Mouse (Mus musculus) gastrocnemius, postnatal 25 days (tissue): ENCODE measurements around the gene Arhgef17. TPM values are rescaled to one million over a fixed set of nuclear protein-coding genes. Genes with fewer than 3 reads are reported as not detected.

Experiments
- DNase-seq: peaks from one replicate; pipeline ENCODE4 v3.0.0; 2022
- total RNA-seq, 2 experiments: library from RNA; stranded (reverse); gene quantifications; 1 replicate in 1 of 2; 2 replicates in 1 of 2; pipeline ENCODE4 v1.2.3; 2021

The Arhgef17 gene
- total RNA-seq, 2 experiments from 2014 or later: 16.4 to 20.8 TPM

DNA sequence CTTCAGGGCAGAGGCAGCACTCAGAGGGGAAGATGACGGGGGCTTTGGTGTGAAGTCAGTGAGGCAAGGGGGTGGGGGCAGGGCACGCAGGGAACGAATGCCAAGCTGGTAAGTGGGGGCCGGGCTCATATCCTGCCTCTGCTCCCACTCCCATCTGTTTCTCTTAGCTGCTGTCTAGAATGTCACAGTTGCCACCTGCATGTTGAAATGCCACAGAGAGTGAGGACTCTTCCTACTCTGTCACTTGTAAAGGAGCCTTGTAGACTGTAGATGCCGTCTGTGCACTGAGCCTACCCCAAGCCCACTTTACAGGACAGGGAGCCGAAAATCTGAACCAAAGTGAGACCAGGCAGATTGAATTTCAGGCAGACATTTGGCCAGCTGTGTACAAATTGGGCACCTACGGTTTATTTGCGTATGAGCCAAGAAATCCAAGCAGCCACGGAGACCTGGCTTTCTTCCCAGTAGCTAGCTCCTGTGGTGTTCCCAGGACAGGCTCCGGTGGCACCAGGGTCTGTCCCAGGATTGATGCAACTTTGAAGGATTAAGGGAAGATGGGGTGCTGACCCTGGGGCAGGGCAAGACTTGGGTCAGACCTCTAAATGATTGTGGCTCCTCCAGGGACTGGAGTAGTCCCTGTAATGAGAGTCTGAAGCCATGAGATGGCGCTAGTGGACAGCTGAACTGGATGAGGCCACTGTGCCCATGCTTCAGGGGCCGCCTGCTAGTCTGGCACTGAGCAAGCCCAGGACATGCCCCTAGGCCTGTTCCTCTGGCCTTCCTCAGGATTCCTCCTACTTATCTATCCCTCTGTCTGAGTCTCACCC, 11.1 kb upstream of the Arhgef17 start:
- no peak for DNase-seq

DNA sequence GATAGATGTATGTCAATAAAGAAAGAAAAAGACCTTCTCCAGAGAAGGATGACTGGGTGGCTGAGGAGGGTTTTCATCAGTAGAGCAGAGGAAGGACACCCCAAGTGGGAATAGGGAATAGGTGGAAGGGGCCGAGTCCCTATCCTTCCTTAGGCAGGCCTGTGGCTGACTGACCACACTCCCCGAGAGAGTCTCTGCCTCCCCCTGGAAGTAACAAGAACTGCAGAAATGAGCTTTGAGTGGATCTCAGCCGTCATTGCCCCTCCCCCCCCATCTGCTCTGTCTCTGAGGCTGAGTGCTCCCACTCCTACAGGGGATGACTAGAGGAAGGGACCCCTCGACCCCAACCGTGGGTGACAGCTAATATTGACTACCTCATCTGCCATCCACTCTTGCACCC, 9.3 kb upstream of the Arhgef17 start:
- no peak for DNase-seq

DNA sequence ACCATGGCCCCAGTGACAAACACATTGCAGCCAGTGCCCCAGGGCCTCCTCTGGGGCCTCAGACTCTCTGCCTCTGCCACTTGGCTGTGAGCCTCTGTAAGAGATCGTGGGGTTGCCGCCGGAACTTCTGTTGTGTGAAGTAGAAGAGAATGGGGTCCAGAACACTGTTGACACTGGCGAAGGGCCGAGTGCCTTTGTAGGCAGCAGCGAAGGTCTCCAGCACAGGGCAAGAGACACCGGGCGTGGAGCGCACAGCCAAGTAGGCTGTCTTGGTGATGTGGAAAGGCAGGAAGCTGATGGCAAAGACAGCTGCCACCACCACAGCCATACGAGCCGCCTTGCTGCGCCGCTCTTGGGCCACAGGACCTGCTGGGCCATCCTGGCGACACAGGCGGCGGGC, 6.2 kb upstream of the Arhgef17 start:
- DNase-seq: no peak

DNA sequence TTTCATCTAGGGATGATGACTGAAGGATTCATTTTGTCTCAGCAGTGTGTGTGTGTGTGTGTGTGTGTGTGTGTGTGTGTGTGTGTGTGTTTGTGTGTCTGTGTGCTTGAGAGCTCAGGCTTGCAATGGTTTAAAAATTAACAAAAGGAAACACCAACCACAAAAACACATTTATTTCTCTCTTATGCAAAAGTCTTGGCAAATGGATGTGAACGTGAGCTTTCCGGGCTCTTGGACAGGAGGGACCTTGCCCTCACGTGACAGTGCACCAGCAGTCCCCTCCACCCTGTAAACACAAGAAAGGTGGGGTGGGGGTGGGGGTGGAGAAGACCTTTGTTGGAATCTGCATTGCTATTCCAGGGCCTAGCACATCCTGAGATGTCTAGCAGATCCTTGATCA, 5.6 kb upstream of the Arhgef17 start:
- no peak for DNase-seq

DNA sequence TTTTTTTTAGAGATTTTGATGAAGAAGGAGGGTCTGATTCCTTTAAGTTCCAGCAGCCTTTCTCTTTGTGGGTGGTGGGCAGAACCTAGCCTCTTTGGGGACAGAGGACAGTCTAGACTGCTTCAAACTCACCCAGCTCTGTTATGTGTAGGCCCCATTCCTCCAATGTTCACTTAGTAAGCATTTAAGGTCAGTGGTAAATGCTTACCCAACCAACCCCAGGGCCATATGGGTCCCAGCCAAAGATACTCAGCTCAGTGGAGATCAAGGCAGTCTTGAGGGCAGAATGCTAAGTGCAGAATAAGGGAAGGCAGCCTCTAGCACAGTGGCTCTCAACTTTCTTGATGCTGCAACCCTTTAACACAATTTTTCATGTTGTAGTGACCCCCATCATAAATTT, 1.6 kb upstream of the Arhgef17 start:
- DNase-seq: no peak

DNA sequence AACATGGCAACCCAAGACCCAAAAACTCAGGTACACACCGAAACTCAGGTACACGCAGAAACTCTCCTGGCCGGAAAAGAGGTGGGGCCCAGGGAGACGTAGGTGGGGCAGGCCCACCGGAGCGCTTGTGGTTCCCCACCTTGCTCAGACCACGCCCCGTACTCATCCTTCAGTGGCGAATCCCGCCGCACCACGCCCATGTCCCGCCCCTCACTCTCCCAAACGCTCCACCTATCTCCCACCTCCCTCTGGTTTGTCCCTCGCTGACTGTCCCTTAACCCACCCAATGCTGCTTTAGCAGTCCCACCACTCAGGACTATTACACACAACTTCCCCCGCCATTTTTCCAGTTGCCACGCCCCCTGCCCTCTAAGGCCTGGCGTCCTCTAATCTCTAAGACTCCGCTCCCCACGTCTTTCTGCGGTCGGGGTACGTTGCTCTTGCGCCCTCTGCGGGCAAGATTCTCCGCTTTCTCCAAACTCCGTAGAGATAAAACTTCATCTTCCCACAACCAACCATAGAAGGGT, 637 bp upstream of the Arhgef17 start:
- peak; percentile 85 for DNase-seq

DNA sequence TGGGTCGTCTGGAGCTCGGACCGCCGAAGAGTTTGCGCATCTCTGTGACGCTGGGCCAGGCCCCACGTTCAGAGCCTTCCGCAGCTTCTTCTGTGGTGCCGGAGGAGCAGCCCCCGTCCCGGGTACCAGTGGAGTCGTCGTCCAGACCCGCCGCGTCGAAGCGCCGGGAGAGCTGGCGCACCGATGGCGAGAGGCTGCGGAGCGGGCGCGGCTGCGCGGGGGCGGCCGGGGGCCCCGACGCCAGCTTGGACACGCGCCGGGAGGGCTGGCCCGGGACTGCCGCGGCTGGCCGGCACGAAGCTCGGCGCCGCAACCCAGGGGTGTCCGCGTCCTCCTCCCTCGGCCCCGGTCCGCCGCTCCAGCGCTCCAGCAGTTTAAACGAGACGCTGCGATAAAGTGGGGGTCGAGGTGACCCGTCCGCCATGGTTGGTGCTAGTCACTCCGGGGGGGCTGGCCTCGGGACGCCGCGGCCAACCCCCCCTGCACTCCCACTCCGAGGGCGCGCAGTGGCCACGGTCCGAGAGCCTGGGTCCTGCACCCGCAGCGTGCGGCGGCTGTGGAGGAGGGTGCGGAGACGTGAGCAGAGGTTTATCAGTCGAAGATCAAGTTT, 486 bp downstream of the Arhgef17 start:
- DNase-seq: no peak

DNA sequence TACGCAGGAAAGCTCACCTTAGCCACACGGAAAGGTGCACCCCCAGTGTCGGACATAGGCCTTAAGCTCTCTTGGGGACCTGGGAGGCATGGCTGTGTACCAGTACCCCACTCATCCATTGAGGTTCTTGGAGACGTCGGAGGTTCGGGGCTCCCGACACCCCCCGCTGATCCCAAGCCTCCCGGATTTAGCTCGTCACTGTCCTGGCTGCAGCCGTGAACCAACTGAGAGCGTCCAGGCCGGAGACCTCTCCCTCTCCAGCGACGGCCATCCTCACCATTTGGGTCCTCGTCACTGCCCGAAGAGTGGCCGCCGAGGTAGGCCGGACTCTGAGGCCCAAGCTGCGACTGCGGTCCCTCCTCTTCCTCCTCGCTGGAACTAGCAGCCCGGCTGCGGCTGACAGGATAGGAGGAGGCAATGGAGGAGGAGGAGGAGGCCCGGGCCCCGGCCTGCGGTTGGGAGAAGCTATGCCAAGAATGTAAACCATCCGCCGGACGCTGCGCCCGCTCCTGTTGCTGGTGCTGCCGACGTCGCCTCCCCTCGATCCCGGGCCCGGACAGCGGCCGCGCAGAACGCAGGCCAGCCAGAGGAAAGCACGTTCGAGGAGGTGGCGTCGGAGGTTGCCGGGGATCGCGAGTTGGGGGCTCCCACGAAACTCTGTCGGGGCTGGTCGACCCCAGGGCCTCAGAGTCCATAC, 1.1 kb downstream of the Arhgef17 start:
- DNase-seq: peak; percentile 72

DNA sequence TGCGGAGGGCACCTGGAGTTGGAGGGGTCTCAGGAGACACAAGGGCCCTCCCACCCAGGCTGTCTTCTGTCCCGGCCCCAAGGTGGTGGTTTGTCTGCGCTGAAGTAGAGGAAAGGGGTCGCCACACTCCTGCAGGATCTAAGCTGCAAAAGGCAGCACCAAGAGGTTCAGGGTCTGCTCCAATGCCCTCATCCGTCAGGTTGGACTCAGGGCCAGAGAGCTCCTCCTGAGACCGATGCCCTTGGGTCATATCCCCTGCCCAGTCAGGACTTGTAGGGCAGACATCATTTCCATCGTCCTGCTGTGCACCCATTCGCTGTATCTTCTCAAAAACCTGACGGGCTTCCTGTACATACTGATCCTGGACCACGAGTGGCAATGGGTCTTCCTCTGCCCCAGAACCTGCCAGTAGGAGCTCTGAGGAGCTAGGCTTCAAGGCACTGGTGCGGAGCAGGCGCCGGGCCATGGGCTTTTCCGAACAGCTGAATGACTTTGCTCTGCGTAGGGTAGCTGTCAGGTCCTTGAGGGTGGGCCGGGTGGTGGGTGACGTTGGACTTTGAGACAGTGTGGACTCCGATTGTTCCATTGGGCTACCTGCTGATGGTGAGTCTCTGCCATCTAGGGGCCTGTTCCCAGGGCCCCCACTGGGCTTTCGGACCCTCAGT, 2.1 kb downstream of the Arhgef17 start:
- no peak for DNase-seq

DNA sequence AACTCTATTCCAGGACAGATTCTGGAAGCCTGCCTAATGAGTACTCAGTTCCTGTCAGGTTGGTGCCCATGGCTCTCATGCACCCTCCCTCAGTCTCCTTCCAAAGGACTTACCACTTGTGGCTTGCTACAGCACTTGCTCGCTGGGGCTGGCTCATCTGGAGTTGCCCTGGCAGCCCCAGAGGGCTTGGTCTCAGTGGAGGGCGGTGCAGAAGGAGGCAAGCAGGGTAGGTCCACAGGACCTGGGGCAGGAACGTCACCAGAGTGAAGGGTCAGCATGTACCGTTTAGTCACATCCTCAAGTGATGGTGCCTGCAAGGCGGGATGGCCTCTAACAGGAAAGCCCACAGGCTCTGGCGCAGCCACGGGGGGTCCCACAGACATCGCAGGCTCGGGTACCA, 3.5 kb downstream of the Arhgef17 start:
- DNase-seq: no peak

DNA sequence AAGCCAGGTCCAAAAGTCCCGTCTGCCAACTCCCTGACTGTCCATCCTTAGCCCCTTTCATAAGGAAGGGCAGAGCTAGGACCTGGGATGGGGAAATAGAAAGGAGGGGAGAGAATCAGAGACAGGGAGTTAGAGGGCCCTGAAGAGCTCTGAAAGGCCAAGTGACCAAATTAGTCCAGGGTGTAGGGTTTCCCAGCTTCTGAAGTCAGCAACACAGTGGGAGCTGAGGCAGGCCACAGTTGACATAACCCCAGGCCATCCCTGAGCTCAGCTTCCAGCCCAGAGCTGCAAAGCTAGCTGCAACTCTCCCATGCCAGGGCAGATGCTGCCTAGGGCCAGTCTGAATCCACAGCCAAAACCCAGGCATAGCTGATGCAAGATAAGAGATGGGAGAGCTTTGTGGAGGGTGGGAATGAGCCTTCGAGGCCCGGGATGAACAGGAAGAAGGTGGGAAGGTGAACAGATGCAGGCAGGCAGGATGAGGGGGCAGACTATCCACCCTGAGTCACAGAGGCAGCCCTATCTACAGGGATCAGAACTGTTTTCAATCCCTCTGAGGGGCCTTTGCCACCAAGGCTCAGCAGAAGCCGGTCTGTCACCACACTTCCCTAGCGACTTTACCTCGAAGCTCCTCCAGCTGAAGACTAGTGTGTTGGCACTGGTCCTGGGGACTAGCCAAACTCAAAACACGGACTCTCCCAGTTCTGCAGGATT, 4.5 kb downstream of the Arhgef17 start:
- DNase-seq: peak; percentile 72

DNA sequence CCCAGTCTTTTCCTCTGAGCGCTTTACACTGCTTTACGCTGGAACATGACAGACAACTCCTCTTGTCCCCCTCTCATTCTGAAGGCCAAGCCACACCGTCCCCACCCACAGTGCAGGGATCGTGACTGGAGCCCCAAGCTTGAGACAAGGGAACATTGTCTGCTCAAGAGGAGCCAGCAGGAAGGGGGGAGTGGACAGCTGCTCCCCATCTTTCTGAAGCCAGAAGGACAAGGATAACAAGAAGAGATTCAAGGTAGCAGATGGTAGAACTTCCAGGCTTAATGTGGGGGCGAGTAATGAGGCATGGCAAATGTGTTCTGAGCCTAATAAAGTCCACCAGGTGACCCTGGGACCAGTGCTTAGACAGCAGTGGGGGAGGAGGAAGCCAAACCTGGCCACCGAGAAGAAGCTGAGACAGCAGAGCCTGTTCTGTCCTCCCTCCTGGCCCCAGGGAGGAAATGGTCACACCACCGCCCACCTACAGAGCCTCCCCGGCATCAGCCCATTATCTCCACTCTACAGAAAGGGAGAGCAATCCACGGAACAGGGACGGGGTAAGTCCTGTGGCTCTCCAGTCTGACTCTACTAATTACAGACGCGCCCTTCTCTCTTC, 5.5 kb downstream of the Arhgef17 start:
- no peak for DNase-seq

DNA sequence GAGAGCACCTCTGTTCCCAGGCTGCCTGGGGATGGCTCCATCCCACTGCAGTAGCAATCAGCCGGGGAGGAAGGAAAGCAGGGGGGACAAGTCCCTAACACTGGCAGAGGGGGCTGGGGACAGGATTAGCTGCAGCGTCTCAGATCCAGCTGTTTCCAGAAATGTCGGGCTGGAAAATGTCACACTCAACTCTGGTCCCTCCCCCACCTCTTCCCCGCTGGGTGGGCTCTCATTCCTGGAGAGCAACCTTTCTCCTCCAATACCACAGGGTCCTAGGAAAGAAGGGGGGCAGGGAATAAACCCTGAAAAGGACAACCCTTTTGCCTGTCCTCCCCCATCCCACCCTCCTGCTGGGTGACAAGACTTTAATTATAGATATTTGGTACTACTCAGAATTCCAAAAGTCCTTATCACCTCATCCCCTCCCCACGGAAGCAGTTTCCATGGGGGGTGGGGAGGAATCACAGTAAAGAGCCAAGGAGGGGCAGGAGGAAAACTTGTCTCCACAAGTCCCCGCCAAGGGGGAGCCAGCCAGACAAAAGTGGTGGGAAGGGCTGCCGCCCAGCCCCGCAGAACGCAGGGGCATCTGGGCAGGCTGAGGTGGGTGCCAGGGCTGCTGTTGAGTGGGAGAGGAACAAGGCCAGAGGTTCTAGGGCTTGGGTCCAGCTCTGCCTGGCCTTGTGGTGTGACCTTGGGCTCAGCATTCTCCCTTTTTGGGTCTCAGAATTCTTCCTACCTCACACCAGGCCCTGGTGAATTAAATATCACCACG, 7.0 kb downstream of the Arhgef17 start:
- DNase-seq: no peak

DNA sequence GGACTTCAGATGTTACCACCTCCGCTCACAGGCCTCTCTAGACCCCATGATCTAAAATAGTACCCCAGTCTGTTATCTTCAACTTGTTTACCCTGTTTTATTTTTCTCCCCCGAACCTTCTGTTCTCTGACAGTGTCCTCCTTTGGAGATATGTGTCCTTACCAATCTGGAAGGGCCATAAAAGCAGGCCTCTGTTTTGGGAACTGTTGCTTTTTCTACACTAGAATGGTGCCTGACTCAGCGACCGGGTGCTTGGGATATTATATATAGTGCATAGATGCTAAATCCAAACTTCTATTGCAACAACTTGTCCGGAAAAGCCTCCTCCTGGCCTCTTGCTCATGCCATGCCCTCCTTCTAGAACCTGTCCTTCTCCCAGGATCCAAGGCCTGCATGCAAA, 7.7 kb downstream of the Arhgef17 start:
- no peak for DNase-seq

DNA sequence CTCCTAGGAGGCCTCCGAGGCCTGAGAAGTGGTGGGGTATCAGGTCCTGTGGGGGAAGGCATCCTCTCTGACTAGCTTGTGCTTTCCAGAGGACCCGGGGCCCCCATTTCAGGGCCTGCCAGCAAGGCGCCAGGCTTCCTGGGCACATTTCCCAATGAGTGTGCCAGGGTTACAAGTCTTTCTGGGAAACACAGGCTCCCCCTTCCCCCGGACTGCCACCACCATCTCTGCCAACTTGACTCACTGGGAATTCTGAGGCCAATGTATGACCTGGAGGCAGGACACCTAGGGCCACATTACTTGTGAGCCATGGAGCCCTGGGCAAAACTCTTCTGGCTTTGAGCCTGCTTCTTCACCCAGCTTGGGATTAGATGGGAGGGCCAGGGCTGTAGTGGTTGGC, 9.0 kb downstream of the Arhgef17 start:
- DNase-seq: no peak

DNA sequence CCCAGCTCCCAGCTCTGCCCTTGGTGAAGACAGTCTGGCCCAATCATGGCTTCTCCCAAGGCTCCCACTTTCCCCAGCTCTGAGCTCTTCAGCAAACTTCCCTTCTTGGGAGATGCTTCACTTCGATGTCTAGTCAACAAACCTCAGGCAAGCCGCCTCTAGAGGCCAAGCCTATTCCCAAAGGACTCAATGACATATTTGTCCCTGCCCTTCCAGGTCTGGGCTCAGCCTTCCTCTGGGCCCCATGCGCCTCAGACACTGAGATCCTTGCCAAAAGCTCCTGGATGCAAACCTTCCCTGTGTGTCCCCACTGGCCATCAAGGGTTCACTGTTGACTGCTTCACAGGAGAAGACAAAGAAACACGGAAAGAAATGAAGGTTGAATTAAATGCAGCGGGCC, 10.6 kb downstream of the Arhgef17 start:
- DNase-seq: no peak

DNA sequence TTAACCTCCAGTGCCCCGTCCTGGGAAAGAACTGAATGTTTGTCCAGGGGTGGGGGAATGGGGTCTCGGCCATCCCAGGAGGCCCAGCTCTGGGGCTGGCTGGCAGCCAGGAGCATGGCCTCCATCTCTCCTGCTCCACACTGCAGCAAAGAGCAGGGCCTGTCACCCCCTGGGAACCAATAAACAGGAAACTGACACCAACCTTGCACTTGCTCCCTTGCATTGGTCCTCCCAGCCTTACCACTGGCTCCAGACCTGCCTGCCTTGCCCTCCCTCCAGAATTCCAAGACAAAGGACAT, 12.1 kb downstream of the Arhgef17 start:
- DNase-seq: peak; percentile 62

DNA sequence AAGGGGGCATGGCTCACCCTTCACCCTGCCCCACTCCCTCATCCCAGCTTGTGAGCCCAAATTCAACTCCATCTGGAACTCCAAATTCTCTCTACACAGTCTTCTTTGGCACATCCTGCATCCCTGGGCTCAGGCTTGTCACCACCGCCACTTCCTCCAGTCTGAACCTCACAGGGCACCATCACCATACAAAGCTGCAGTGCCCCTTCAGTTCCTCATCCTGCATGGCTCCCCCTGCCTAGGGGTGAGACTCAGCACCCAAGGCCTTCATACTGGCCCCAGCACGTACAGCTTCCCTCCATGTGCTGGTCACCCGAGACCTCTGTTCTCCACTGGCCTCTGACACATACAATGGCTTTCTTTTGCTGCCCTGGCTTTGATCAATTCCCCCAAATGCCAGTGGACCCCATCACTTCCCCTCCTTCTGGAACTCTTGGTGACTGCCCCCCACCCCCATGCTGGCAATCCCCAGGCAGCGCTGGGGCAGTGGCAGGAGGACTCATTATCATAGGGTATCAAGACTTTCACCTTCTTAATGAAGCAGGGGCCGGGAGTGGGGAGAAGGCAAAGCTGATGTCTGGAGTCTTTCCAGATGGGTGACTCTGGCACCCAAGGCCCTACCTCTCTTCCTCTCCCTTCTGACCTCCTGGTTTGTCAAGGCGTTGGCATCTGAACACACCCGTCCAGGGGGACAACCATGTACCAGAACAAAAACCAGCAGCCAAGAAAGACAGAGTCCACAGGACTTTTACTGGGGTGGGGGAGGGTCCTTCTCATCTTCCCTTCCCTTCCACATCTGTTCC, 12.7 kb downstream of the Arhgef17 start:
- DNase-seq: no peak

DNA sequence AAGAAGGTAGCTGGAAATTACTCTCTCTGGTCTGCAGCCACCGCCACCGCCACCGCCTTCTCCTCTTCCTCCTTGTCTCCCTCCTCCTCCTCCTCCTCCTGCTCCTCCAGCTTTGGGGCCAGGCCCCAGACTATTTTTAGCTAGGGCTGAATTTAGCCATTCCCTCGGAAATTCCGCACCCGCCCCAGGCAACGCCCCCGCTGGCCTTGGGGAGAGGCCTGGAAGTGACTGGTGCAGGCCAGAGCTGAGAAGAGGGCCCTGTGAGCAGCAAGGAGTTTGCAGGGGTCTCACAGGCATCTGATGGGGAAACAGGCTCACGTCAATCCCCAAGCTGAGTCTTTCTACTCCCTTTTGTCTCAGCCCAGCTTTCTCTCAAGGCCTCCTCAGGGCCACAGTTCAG, 13.7 kb downstream of the Arhgef17 start:
- DNase-seq: peak; percentile 79

DNA sequence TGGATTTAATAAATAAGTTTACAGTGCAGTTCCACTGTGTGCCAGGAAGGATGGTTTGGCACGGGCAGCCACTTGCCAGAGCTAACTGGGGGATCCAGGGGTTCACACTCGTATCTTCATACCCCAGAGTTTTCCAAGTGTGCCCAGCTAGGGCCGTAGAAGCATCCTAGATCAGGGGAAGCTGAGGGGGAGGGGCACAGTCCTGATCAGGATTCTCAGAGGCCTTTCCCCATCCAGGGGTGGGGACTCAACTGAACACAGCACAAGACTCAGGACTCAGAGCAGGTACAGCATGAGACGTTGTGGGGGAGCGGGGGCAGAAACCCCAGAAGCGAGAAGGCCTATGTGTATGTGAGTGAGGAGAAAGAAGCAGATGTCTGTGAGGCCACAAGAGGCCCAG, 14.2 kb downstream of the Arhgef17 start:
- DNase-seq: no peak
